Mouse (Mus musculus) ES-E14 (cell line): ENCODE data around the gene Abcc5. TPM values are rescaled to one million over a fixed set of nuclear protein-coding genes. Genes with fewer than 3 reads are reported as not detected.

Experiments
- DNase-seq: peaks from one replicate; pipeline ENCODE4 v3.0.0-alpha.2; 2013; ENCODE audit warnings: low read depth, low spot score
- H3K27ac ChIP-seq: 2 replicates; pipeline ENCODE4 v1.5.1; 2012; ENCODE audit warnings: low read depth, mild to moderate bottlenecking, low read length, moderate library complexity, mixed read lengths; ENCODE audit not compliant: poor library complexity, insufficient read depth, severe bottlenecking
- H3K36me3 ChIP-seq: 2 replicates; pipeline ENCODE4 v1.6.1; 2012; ENCODE audit warnings: mild to moderate bottlenecking, low read length, moderate library complexity, mixed read lengths; ENCODE audit not compliant: control insufficient read depth, poor library complexity, insufficient read depth, severe bottlenecking
- H3K4me1 ChIP-seq, 2 experiments: fragments of 150-350 bp in 1 of 2; sonication (generic) in 1 of 2; 2 replicates each; pipeline ENCODE4 v1.6.1; 2012; ENCODE audit warnings: low read length in 2 of 2, mild to moderate bottlenecking in 1 of 2, mixed read lengths in 1 of 2; ENCODE audit not compliant: control insufficient read depth in 2 of 2, insufficient read depth in 2 of 2, poor library complexity in 1 of 2
- H3K4me3 ChIP-seq, 2 experiments: fragments of 150-350 bp in 1 of 2; sonication (generic) in 1 of 2; 2 replicates each; pipeline ENCODE4 v1.5.1; 2012; ENCODE audit warnings: low read length in 2 of 2, low read depth in 1 of 2, mild to moderate bottlenecking in 1 of 2, mixed read lengths in 1 of 2; ENCODE audit not compliant: insufficient read depth in 1 of 2, poor library complexity in 1 of 2, severe bottlenecking in 1 of 2
- H3K9ac ChIP-seq: 2 replicates; pipeline ENCODE4 v1.6.1; 2012; ENCODE audit warnings: low read depth, mild to moderate bottlenecking, low read length, mixed read lengths; ENCODE audit not compliant: poor library complexity, insufficient read depth, severe bottlenecking
- H3K9me3 ChIP-seq: fragments of 150-350 bp; sonication (generic); 2 replicates; pipeline ENCODE4 v1.6.1; 2012; ENCODE audit warnings: low read depth, mild to moderate bottlenecking, low read length; ENCODE audit not compliant: control insufficient read depth, insufficient read depth
- CHD2 ChIP-seq: IDR thresholded peaks from 2 replicates; pipeline ENCODE4 v1.6.1; 2014; ENCODE audit warnings: mild to moderate bottlenecking, low read depth, low read length, inconsistent platforms
- HCFC1 ChIP-seq: IDR thresholded peaks from 2 replicates; pipeline ENCODE4 v1.6.1; 2012; ENCODE audit warnings: low read length, inconsistent platforms, borderline replicate concordance; ENCODE audit not compliant: insufficient read depth
- MAFK ChIP-seq: IDR thresholded peaks from 2 replicates; pipeline ENCODE4 v1.6.1; 2014; ENCODE audit warnings: mild to moderate bottlenecking, low read depth, low read length, inconsistent platforms; ENCODE audit not compliant: insufficient read depth
- ZC3H11A ChIP-seq: IDR thresholded peaks from 2 replicates; pipeline ENCODE4 v1.6.1; 2012; ENCODE audit warnings: low read depth, mild to moderate bottlenecking, inconsistent platforms, low read length, borderline replicate concordance
- ZNF384 ChIP-seq: IDR thresholded peaks from 2 replicates; pipeline ENCODE4 v1.6.1; 2012; ENCODE audit warnings: low read depth, low read length, inconsistent platforms
- in situ Hi-C, 2 experiments: fragments of 600-800 bp; cut with MboI; formaldehyde crosslinking; loops; one replicate each; pipeline ENCODE4 v1.15.1; 2025; ENCODE audit warnings: low sequenced_read_pairs in 2 of 2, inconsistent platforms in 1 of 2; ENCODE audit not compliant: unreplicated experiment in 2 of 2
- total RNA-seq: library from RNA; depleted of rRNA; stranded (reverse); fragments of 300-350 nt; gene quantifications from 2 replicates; pipeline ENCODE4 v1.2.3, GENCODE M21; 2012

Gene Abcc5
- total RNA-seq, 1 experiment = 159 TPM

DNA sequence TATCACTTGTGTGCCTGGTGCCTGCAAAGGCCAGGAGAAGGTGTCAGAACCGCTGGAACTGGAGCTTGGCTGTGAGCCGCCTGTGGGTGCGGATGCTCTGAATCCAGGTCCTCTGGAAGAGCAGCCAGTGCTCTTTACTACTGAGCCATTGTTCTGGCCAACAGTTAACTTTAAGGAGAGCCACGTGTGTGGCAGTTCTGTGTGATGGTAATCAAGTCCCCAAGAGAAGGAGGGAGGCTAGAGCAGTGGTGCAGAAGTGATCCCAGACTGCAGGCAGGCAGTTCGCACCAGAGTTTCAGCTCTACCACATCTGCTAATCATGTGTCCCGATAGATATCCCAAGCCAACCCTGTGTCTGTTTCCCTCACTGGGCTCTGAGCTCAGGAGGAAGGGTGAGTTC, 36.0 kb downstream of the Abcc5 start:
- Histone ChIP-seq H3K9me3 (no peaks in the 10 kb centered on the region), H3K27ac (no peak overlapping the region), H3K4me1 (peaks cover 2 to 7% of the 10 kb centered on the region in 2 experiments; a peak in 3 of 4 replicates), H3K4me3 (no peak overlapping the region), H3K9ac (no peak overlapping the region), H3K36me3 (peaks cover 21% of the 10 kb centered on the region)
- in situ Hi-C loops = no loop called here
- DNase-seq = peak; percentile 37
- no peak for TF ChIP-seq ZC3H11A
- TF ChIP-seq CHD2 = no peak
- no peak for TF ChIP-seq ZNF384
- no peak for TF ChIP-seq MAFK
- no peak for TF ChIP-seq HCFC1

DNA sequence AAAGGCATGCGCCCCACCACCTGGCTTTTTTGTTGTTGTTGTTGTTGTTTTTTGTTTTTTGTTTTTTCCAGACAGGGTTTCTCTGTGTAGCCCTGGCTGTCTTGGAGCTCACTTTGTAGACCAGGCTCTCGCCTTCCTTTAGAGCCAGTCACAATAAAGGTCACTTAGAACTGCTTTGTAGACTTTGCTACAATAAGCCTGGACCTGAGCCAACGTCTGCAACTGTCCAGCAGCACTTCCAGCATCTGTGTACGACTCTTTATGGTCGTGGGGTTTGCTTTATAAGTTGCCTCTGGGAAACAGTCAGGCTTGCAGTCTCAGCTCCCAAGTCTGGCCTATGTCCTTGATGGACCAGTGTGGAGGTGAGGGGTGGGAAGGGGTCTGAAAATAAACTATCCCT, 45.2 kb downstream of the Abcc5 start:
- TF ChIP-seq ZNF384 (no peak), HCFC1 (no peak), MAFK (no peak), CHD2 (no peak), ZC3H11A (no peak)
- no peak overlapping the region for H3K27ac ChIP-seq
- DNase-seq = no peak
- no peaks in the 10 kb centered on the region for H3K4me1 ChIP-seq
- in situ Hi-C loops = no loop called here
- H3K4me3 ChIP-seq = no peak overlapping the region
- no peaks in the 10 kb centered on the region for H3K9me3 ChIP-seq
- peaks cover 6% of the 10 kb centered on the region for H3K36me3 ChIP-seq
- H3K9ac ChIP-seq = no peak overlapping the region

DNA sequence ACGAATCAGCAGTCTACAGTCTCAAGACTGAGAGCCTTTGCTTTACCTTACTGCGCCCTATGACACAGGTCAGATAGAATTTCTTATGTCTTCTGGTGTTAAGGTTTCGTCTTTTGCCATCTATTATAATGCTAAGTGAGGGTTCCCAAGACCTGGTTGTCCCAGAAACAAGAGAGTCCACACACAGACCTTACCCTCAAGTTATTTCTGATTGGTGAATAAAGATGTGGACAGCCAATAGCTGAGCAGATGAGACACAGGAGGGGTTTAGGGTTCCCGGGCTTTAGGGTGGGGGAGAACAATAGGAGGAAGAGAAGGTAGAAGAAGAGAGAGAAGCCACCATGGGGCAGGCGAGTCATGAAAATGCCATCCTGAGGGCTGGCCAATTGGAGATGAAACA, 50.9 kb downstream of the Abcc5 start:
- no peak for DNase-seq
- H3K9me3 ChIP-seq = no peaks in the 10 kb centered on the region
- no peak overlapping the region for H3K9ac ChIP-seq
- TF ChIP-seq ZC3H11A (no peak), CHD2 (no peak), ZNF384 (no peak), MAFK (no peak), HCFC1 (no peak)
- H3K4me1 ChIP-seq = peaks cover 20 to 23% of the 10 kb centered on the region in 2 experiments
- peak overlapping the region in 1 of 2 experiments; percentile 51; a peak in 2 of 4 replicates for H3K4me3 ChIP-seq
- in situ Hi-C loops = no loop called here
- no peak overlapping the region for H3K27ac ChIP-seq
- peaks cover 6% of the 10 kb centered on the region for H3K36me3 ChIP-seq

DNA sequence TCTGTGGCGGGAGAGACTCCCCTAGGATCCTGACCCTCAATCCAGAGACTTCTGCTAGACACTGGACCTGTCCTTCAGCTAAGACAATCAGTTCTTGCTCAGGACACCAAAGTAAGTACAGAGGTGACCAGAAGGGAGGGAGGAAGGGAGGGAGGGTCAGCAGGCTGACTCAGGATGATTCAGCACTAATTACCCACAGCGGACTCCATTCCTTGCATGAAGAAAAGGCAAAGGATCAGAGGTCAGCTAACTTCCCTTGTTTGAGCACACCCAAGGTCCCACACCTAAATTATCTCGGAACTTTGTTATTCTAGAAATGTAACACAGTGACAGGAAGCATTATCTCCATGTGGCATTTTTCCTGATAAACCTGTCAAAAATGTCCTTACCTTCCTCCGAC, 54.5 kb downstream of the Abcc5 start:
- peaks cover 24 to 31% of the 10 kb centered on the region in 2 experiments for H3K4me1 ChIP-seq
- peaks cover 10% of the 10 kb centered on the region for H3K36me3 ChIP-seq
- no peak for TF ChIP-seq HCFC1
- peak; percentile 97 for TF ChIP-seq MAFK
- TF ChIP-seq ZC3H11A = 0 out of 2 replicates have a peak, but pooled peaks have one; percentile 7
- H3K27ac ChIP-seq = peak overlapping the region; percentile 63
- DNase-seq = no peak
- in situ Hi-C loops = no loop called here
- H3K9ac ChIP-seq = peak overlapping the region; percentile 30; the same call in 1 of the 2 replicates
- no peak overlapping the region for H3K4me3 ChIP-seq
- H3K9me3 ChIP-seq = no peaks in the 10 kb centered on the region

DNA sequence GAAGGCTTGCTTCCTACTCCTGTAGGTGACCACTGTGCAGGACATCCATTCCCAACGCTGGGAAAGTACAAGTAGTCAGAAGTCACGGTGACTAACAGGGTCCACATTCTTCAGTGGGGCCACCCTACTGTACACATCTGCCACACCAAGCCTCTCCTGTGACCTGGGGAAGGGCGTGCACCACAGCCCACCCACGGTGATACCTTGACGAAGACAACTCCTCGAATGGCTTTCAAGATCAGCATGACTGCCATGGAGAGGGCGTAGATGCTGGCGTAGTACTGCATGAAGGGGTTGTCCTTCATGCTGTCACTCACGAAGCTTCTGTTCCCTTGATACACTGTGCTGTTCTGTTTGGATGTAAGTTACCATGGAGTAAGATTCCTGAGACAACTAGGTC, 58.0 kb downstream of the Abcc5 start:
- Histone ChIP-seq H3K4me1 (peaks cover 19 to 23% of the 10 kb centered on the region in 2 experiments), H3K4me3 (no peak overlapping the region), H3K36me3 (peaks cover 18% of the 10 kb centered on the region), H3K9ac (no peak overlapping the region), H3K9me3 (no peaks in the 10 kb centered on the region), H3K27ac (no peak overlapping the region)
- in situ Hi-C loops = no loop called here
- TF ChIP-seq MAFK = no peak
- no peak for TF ChIP-seq HCFC1
- TF ChIP-seq CHD2 = no peak
- no peak for TF ChIP-seq ZNF384
- TF ChIP-seq ZC3H11A = no peak
- DNase-seq = no peak
